Mouse (Mus musculus) lung, embryonic 16.5 days (tissue): ENCODE measurements around the gene Zfp42. TPM values are rescaled to one million over a fixed set of nuclear protein-coding genes. Genes with fewer than 3 reads are reported as not detected.
A peak's percentile ranks its signal among the peaks of the same experiment; 100 is the strongest.

Experiments
- ATAC-seq: fragments of 200-750 bp; cut with Nextera tagmentation; 2 replicates; pipeline ENCODE4 v1.8.0; 2017; ENCODE audit warnings: low read depth, mild to moderate bottlenecking, moderate library complexity
- H3K27ac ChIP-seq: fragments of 300-500 bp; sonication (generic); 2 replicates; pipeline ENCODE4 v1.5.1; 2014; ENCODE audit warnings: mild to moderate bottlenecking, control low read depth, low read length
- H3K27me3 ChIP-seq: fragments of 300-500 bp; sonication (generic); 2 replicates; pipeline ENCODE4 v1.6.1; 2014; ENCODE audit warnings: low read depth, low read length, mixed read lengths; ENCODE audit not compliant: control insufficient read depth, insufficient read depth
- H3K36me3 ChIP-seq: fragments of 300-500 bp; sonication (generic); 2 replicates; pipeline ENCODE4 v1.6.1; 2014; ENCODE audit warnings: low read length; ENCODE audit not compliant: control insufficient read depth, insufficient read depth
- H3K4me1 ChIP-seq: fragments of 300-500 bp; sonication (generic); replicated peaks from 2 replicates; pipeline ENCODE4 v1.6.1; 2014; ENCODE audit warnings: low read length, mixed read lengths; ENCODE audit not compliant: control insufficient read depth, insufficient read depth
- H3K4me2 ChIP-seq: fragments of 300-500 bp; sonication (generic); 2 replicates; pipeline ENCODE4 v1.6.1; 2014; ENCODE audit warnings: low read depth, low read length, control low read depth
- H3K4me3 ChIP-seq: fragments of 300-500 bp; sonication (generic); 2 replicates; pipeline ENCODE4 v1.5.1; 2014; ENCODE audit warnings: mild to moderate bottlenecking, low read length, control low read depth
- H3K9ac ChIP-seq: fragments of 300-500 bp; sonication (generic); 2 replicates; pipeline ENCODE4 v1.6.1; 2014; ENCODE audit warnings: low read length, control low read depth
- H3K9me3 ChIP-seq: fragments of 300-500 bp; sonication (generic); 2 replicates; pipeline ENCODE4 v1.6.1; 2016; ENCODE audit warnings: low read length; ENCODE audit not compliant: control insufficient read depth
- WGBS: fragments of 180-500 bp; shearing (Covaris S2); extraction: QIAGEN DNeasy Blood & Tissue Kit; methylation state at CpG from one replicate; pipeline ENCODE4 v1.1.7; 2014; 5-methylcytosine and 5-hydroxymethylcytosine counted together
- polyA plus RNA-seq: library from polyadenylated mRNA; unstranded; fragments of >200 nt; fragmentation: Nextera tagmentation; extraction: Ambion mirVana; gene quantifications from 2 replicates; pipeline ENCODE4 v1.2.1, GENCODE M21; 2015

Zfp42 gene
- polyA plus RNA-seq, 1 experiment from 2014 or later: not detected

- no peaks in the 10 kb centered on the region for H3K9me3 ChIP-seq
- no peak overlapping the region for H3K9ac ChIP-seq
- no peaks in the 10 kb centered on the region for H3K36me3 ChIP-seq
- 34% methylated on average over 4 of the region's 4 CpGs for WGBS
- no peak overlapping the region for H3K4me3 ChIP-seq
- H3K4me2 ChIP-seq: no peak overlapping the region
- no peak overlapping the region for H3K27ac ChIP-seq
- peak; percentile 36; the same call in 1 of the 2 replicates for ATAC-seq
- no peaks in the 10 kb centered on the region for H3K27me3 ChIP-seq
- H3K4me1 ChIP-seq: no peaks in the 10 kb centered on the region
Observed at GRCm38 (mm10) chr8:43278397-43278796, 28.4 kb downstream of the Zfp42 start.

DNA sequence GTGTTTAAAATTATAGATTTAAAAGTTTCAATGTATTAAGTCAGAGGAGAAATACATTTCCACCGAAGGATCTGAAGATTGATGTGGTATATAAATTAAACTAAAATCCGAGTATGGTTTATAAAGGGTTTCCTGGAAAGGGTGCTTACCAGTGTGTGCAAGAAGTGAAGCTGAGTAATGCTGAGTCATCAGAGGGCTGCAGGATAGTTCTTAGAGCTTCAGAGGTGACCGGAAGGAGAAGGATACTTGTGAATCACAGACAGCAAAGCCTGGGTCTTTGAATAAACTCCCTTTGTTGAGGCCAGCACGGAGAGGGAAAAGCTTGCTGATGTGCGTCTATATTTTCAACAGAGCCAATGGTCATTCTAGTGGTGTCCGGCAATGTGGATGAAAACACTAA is 45.8 kb downstream of the Zfp42 start:
- Histone ChIP-seq H3K9me3 (no peaks in the 10 kb centered on the region), H3K27ac (no peak overlapping the region), H3K9ac (no peak overlapping the region), H3K36me3 (no peaks in the 10 kb centered on the region), H3K4me3 (no peak overlapping the region), H3K4me1 (no peaks in the 10 kb centered on the region), H3K4me2 (no peak overlapping the region), H3K27me3 (no peaks in the 10 kb centered on the region)
- WGBS: 76% methylated on average over 6 of the region's 6 CpGs
- ATAC-seq: no peak

- Histone ChIP-seq H3K36me3 (no peaks in the 10 kb centered on the region), H3K4me2 (no peak overlapping the region), H3K9ac (no peak overlapping the region), H3K27me3 (no peaks in the 10 kb centered on the region), H3K4me3 (no peak overlapping the region), H3K9me3 (no peaks in the 10 kb centered on the region), H3K4me1 (no peaks in the 10 kb centered on the region), H3K27ac (no peak overlapping the region)
- WGBS: 91% methylated on average over 1 of the region's 1 CpGs
- no peak for ATAC-seq
Observed at GRCm38 (mm10) chr8:43257886-43258285, 48.9 kb downstream of the Zfp42 start.

DNA sequence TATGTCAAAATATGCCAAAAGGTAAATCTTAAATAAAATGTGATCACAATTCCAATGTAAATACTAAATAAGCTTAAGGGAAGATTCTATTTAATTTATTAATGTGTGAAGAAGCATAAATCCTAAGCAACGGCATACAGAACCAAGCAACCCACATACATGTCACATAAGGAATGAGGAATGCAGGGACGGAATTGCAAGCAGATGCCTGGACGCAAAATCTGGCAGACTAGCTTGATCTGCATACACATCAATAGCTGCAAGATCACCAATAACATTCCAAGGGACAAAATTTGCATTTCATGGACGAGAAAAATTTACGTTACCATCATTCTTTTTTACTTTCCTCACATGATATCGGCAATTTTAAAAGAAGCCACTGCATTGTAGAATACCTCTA is 51.1 kb downstream of the Zfp42 start:
- no peak for ATAC-seq

GRCm38 (mm10) chr8:43251653-43252052 is 55.1 kb downstream of the Zfp42 start:
- Histone ChIP-seq H3K27me3 (no peaks in the 10 kb centered on the region), H3K9me3 (no peaks in the 10 kb centered on the region), H3K4me1 (no peaks in the 10 kb centered on the region), H3K9ac (no peak overlapping the region), H3K4me2 (no peak overlapping the region), H3K36me3 (no peaks in the 10 kb centered on the region), H3K4me3 (no peak overlapping the region), H3K27ac (no peak overlapping the region)
- no peak for ATAC-seq
- WGBS: 81% methylated on average over 6 of the region's 6 CpGs

More for the DNA sequence above, 51.1 kb downstream of the Zfp42 start:
- Histone ChIP-seq H3K4me1 (no peaks in the 10 kb centered on the region), H3K36me3 (no peaks in the 10 kb centered on the region), H3K9me3 (no peaks in the 10 kb centered on the region), H3K9ac (no peak overlapping the region), H3K4me3 (no peak overlapping the region), H3K27ac (no peak overlapping the region), H3K27me3 (no peaks in the 10 kb centered on the region), H3K4me2 (no peak overlapping the region)
- WGBS: 77% methylated on average over 6 of the region's 6 CpGs

- Histone ChIP-seq H3K4me1 (no peaks in the 10 kb centered on the region), H3K4me2 (no peak overlapping the region), H3K9ac (no peak overlapping the region), H3K9me3 (no peaks in the 10 kb centered on the region), H3K27ac (no peak overlapping the region), H3K27me3 (no peaks in the 10 kb centered on the region), H3K36me3 (no peaks in the 10 kb centered on the region), H3K4me3 (no peak overlapping the region)
- no peak for ATAC-seq
- whole genome bisulfite sequencing: 88% methylated on average over 8 of the region's 8 CpGs
Observed at GRCm38 (mm10) chr8:43248707-43249106, 58.1 kb downstream of the Zfp42 start.

Other genes starting within 250 kb of the Zfp42 start
- gene Triml1, start 165.5 kb downstream of the Zfp42 start, polyA plus RNA-seq: not detected in 2 replicates
- gene Triml2, start 126.4 kb downstream of the Zfp42 start, polyA plus RNA-seq: not detected in 2 replicates
- gene Adam26b, start 221.1 kb upstream of the Zfp42 start, polyA plus RNA-seq: not detected in 2 replicates